Mouse (Mus musculus) left cerebral cortex, adult 6 months (tissue): ENCODE data around the gene Vmn1r48. TPM values are rescaled to one million over a fixed set of nuclear protein-coding genes. Genes with fewer than 3 reads are reported as not detected.

Experiments used
- long read RNA-seq, 2 experiments: library from polyadenylated mRNA; unstranded; transcript quantifications; one replicate each; pipeline ENCODE4 v2.0.0; 2019 to 2020
- polyA plus RNA-seq: library from polyadenylated mRNA; unstranded; fragments of <200 nt; fragmentation: Nextera tagmentation; gene quantifications from 2 replicates; pipeline ENCODE4 v1.2.3, GENCODE M21; 2021

The Vmn1r48 gene
- not detected in 2 replicates for polyA plus RNA-seq
- long read RNA-seq, experiment 1 = 0 reads
- long read RNA-seq, experiment 2 = 0 reads

DNA sequence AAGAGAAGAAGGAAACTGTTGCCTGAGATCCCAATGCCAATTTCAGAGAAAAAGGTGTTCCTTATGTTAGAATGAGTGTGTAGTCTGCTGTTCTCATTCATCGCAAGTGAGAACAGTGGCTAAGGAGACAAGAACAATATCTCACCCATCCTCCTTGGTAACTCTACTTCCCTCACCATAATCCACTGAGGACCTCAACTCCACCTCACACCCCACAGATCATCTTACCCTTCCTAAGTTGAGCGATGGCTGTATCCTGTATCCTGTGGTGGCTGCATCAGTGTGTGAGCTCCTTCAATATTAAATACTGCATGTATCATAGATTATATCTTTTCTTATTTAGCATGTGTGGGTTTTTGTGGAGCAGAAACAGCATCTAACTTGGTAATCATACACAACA, at the start of gene Vmn1r48:
Vmn1r48 (minus strand) TSS at position 101 of the 400 bp plus-strand sequence.

DNA sequence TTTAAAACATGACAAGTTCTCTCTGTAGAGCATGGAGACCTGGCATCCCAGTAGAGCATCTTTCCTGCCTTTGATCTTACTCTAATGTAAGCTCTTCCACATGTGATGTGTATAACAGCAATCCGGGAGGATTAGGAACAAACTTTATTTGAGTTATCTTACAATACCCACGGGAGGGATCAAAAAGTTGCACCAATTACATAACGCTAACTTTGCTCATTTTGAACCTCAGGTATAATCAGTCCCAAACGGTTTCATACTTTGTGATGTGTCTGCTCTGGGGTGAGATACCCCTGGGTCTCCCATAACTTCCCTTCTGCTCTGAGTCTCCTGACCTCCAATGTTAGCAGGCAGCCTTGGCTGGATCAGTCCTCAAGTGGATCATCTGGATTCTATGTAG, 41.8 kb upstream of the Vmn1r48 start, which contains the start of gene Vmn1r49:
Vmn1r49 (minus strand) TSS at position 101 of the 400 bp plus-strand sequence.

DNA sequence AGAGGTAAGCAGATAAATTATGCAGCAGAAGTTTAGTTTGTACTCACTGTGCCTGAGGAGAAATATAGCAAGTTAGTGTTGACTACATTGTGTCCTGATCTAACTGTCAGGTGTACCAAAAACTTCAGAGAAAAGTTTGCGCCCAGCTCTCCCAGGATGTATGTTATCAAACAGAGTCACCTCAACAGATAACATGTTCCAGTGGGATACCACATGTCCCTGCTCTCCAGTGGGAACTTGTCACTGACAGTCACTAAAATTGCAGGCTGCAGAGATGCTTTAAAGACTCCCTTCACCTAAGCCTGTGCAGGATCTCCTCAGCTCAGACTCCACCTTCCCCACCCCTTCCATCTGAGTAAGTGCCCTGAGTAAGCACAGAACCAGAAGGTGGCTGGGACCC, 20.8 kb downstream of the Vmn1r48 start, which contains the start of gene Vmn1r47:
Vmn1r47 (plus strand) TSS at position 301 of the 400 bp plus-strand sequence.

Other genes with a start within 250 kb of the Vmn1r48 start
- not detected in 2 replicates for gene Vmn1r42, start 160.4 kb downstream of the Vmn1r48 start, polyA plus RNA-seq
- gene Vmn1r43, start 160.4 kb downstream of the Vmn1r48 start, polyA plus RNA-seq = not detected in 2 replicates
- not detected in 2 replicates for gene Vmn1r44, start 153.2 kb downstream of the Vmn1r48 start, polyA plus RNA-seq
- not detected in 2 replicates for gene Vmn1r45, start 96.2 kb downstream of the Vmn1r48 start, polyA plus RNA-seq
- gene Vmn1r46, start 67.5 kb downstream of the Vmn1r48 start, polyA plus RNA-seq = not detected in 2 replicates
- gene Vmn1r47, start 20.7 kb downstream of the Vmn1r48 start, polyA plus RNA-seq = not detected in 2 replicates
- gene Vmn1r49, start 41.7 kb upstream of the Vmn1r48 start, polyA plus RNA-seq = not detected in 2 replicates
- not detected in 2 replicates for gene Vmn1r50, start 64.6 kb upstream of the Vmn1r48 start, polyA plus RNA-seq
- gene Vmn1r51, start 85.8 kb upstream of the Vmn1r48 start, polyA plus RNA-seq = not detected in 2 replicates
- gene Vmn1r52, start 138.0 kb upstream of the Vmn1r48 start, polyA plus RNA-seq = not detected in 2 replicates
- gene V1ra8, start 166.0 kb upstream of the Vmn1r48 start, polyA plus RNA-seq = not detected in 2 replicates
- gene Vmn1r53, start 187.6 kb upstream of the Vmn1r48 start, polyA plus RNA-seq = not detected in 2 replicates
- not detected in 2 replicates for gene Vmn1r54, start 209.5 kb upstream of the Vmn1r48 start, polyA plus RNA-seq